Mouse (Mus musculus) layer of hippocampus, adult 9-11 months (tissue): ENCODE results near the gene Gm7929.
A peak's percentile ranks its signal among the peaks of the same experiment; 100 is the strongest.
"Not testable (repeated sequence)": the region's sequence is repeated elsewhere in the genome, so short reads cannot be mapped to it uniquely, and the experiment has no call there.

ENCODE experiments used
- DNase-seq: peaks from one replicate; pipeline ENCODE4 v3.0.0; 2022

Gm7929 gene

GRCm38 (mm10) chr14:41750514-41750913 is at the start of gene Gm7929:
Gene Gm7929 (minus strand): TSS chr14:41750614.
- DNase-seq: not testable (repeated sequence)

DNA sequence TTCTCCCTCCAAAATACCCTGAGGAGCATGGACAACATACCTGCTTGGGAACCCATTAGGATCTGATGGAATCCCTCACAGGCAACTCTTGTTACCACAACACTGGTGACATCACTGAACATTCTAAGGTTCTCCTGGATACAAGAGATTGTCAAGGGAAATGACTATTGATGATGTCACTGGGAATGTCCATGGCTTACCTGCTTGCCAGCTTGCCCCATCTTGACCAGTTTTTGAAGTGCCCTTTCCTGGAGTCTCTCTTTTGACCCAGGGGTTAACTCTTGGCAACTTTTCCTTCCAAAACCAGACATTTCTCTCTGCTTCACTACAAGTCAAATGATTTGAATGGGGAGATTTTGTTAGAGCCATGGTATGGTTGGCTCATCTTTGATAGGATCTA is 21.9 kb upstream of the Gm7929 start, which contains the start of gene Gm47189:
Gm47189 (minus strand) TSS at position 101 of the 400 bp plus-strand sequence.
- not testable (repeated sequence) for DNase-seq

GRCm38 (mm10) chr14:41755931-41756330 is 5.5 kb upstream of the Gm7929 start:
- peak; percentile 2 for DNase-seq

- DNase-seq: not testable (repeated sequence)
Measured at GRCm38 (mm10) chr14:41723437-41723836, 27.0 kb downstream of the Gm7929 start.

GRCm38 (mm10) chr14:41717180-41717579 is 33.2 kb downstream of the Gm7929 start:
- not testable (repeated sequence) for DNase-seq

- not testable (repeated sequence) for DNase-seq
Measured at GRCm38 (mm10) chr14:41701785-41702184, 48.6 kb downstream of the Gm7929 start, which contains the start of gene Gm8068. Gene Gm8068 (minus strand): TSS chr14:41701885.
